Mouse (Mus musculus): ENCODE results near the gene Ralgps2. TPM values are rescaled to one million over a fixed set of nuclear protein-coding genes. Genes with fewer than 3 reads are reported as not detected.
A peak's percentile ranks its signal among the peaks of the same experiment; 100 is the strongest.

Ralgps2 gene
- 118 TPM in 2 replicates for polyA plus RNA-seq (2015; fragmentation: Nextera tagmentation; extraction: Ambion mirVana)

DNA sequence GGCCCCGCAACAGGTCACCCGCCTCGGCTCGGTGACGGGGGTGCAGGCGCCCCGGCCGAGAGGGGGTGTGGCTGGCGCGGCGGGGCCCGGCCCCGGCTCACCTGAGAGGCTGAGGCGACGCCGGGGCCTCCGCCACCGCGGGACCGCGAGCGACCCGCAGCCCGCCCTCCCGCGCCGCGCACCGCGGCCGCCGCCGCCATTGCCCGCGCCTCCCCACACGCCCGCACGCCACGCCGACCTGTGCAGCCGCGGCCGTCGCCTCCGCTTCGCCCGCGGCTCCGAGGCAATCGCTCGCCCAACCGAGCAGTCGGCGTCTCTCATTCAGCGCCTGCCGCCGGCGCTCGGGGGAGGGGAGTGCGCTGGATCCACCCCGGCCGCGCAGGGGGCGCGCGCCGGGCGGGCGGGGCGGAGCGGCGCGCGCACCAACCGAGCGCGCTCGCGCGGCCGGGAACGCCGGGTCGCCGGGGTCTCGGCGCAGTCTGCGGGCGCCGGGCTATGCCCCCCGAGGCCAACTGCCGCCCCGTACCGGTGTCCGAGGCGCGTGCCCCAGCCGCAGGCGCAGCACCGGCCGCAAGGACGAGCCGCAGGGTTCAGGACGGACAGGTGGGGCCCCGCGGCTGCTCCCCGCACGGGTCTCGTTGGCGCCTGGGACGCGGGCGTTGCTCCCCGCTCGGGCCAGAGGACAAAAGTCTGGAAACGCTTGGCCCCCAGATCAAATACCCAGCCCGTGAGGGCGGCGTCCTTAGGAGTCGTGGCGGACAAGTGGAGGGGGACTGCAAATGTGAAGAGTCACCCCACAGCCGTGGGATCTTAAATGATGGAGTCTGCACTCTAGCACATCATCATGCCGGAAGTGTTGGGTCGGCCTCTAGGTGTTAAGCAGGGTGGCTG is at the start of gene Ralgps2:
Gene Ralgps2 (minus strand): TSS at position 376 of the 891 bp plus-strand sequence.
- no peaks in the 10 kb centered on the region for H3K27me3 ChIP-seq
- H3K27ac ChIP-seq = peak within 1 kb of the TSS; percentile 98
- no peaks in the 10 kb centered on the region for H3K36me3 ChIP-seq
- peak within 1 kb of the TSS; percentile 92 for H3K4me3 ChIP-seq
- H3K9ac ChIP-seq = peak within 1 kb of the TSS; percentile 95
- H3K9me3 ChIP-seq = no peaks in the 10 kb centered on the region
- H3K4me1 ChIP-seq (replicated peaks) = peaks cover 23% of the 10 kb centered on the region
- H3K4me2 ChIP-seq = peak within 1 kb of the TSS; percentile 70
- under 1% methylated on average over 75 of the region's 124 CpGs for WGBS
- peak; percentile 85 for ATAC-seq (ENCODE audit: low FRiP score)

DNA sequence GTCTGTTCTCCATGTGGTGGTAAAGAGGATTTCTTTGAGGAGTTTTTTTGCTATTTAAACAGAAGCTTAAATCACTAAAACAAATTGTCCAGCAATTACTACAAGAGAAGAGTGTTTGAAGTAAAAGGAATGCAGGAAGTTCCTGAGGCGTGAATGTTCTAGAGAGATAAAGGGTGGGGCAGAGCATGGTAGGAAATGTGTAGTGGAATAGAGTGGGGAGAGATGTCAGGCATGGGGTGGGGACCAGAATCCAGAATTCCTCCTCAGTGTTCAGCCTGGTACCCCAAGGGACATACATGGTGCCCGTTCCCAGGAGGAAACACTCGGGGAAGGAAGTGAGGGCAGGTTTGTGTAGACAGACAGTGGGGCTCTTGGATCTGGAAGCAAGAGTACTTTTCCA is 48.1 kb upstream of the Ralgps2 start:
- Histone ChIP-seq H3K4me1 (replicated peaks) (peaks cover 35% of the 10 kb centered on the region), H3K9ac (no peak overlapping the region), H3K27ac (no peak overlapping the region), H3K9me3 (no peaks in the 10 kb centered on the region), H3K27me3 (no peaks in the 10 kb centered on the region), H3K4me2 (no peak overlapping the region), H3K36me3 (no peaks in the 10 kb centered on the region), H3K4me3 (no peak overlapping the region)
- 95% methylated on average over 3 of the region's 3 CpGs for WGBS
- no peak for ATAC-seq (ENCODE audit: low FRiP score)

GRCm38 (mm10) chr1:156986641-156987345 is 47.4 kb upstream of the Ralgps2 start:
- 82% methylated on average over 6 of the region's 6 CpGs for WGBS
- Histone ChIP-seq H3K9ac (no peak overlapping the region), H3K9me3 (no peaks in the 10 kb centered on the region), H3K36me3 (no peaks in the 10 kb centered on the region), H3K27me3 (no peaks in the 10 kb centered on the region), H3K4me2 (no peak overlapping the region), H3K27ac (no peak overlapping the region), H3K4me1 (replicated peaks) (peaks cover 37% of the 10 kb centered on the region), H3K4me3 (no peak overlapping the region)
- ATAC-seq (ENCODE audit: low FRiP score) = no peak

DNA sequence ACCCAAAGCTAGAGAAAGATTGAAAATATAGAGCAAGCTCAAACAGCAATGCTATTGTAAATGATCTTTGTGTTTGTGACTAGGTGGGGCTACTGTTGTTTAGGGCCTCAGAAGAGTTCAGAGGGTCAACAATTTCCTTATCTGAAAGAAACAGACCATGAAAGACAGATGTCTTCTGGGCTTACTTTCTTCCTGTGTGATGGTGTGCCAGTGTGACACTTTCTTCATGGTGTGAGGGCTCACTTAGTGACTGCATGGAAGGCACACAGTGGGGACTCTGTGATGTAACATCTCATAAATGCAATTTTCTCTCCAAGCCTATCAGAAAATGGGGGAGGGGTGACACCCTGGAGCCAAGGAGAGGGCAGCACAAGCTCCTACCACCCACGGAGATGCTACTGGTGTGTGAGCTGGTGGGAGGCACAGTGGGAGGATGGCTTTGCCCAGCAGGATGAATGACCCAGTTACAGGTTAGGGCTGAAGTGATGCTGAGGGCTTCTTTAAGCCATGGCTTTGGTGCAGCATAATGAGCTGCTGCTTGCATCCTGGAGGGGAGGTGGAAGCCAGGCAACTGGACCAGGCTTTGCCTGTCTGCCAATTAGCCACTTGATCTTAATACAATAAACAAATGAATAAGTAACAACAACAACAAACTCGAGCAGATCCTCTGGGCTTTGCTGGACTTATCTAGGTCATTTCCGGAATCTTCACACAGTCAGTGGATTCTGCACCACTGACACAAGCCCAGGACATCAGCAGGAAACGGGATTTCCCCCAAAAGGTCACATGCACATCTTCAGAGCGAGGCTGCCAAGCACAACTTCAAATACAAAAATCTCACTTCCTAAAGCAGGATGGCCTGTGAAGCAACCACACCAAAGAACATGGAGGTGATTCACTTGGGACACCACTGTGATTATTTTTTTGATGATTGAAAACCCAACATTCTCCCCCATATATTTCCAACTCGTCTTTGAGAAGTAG is 46.5 kb upstream of the Ralgps2 start:
- Histone ChIP-seq H3K4me2 (no peak overlapping the region), H3K27ac (no peak overlapping the region), H3K9me3 (no peaks in the 10 kb centered on the region), H3K27me3 (no peaks in the 10 kb centered on the region), H3K36me3 (no peaks in the 10 kb centered on the region), H3K4me1 (replicated peaks) (peaks cover 35% of the 10 kb centered on the region), H3K9ac (no peak overlapping the region), H3K4me3 (no peak overlapping the region)
- WGBS = 55% methylated on average over 6 of the region's 6 CpGs
- no peak for ATAC-seq (ENCODE audit: low FRiP score)

GRCm38 (mm10) chr1:156983009-156983870 is 43.8 kb upstream of the Ralgps2 start:
- WGBS = 75% methylated on average over 14 of the region's 14 CpGs

GRCm38 (mm10) chr1:156981975-156982374 is 42.5 kb upstream of the Ralgps2 start:
- ATAC-seq (ENCODE audit: low FRiP score) = no peak
- H3K36me3 ChIP-seq = no peaks in the 10 kb centered on the region
- no peak overlapping the region for H3K4me3 ChIP-seq
- no peak overlapping the region for H3K4me2 ChIP-seq
- H3K27me3 ChIP-seq = no peaks in the 10 kb centered on the region
- peaks cover 13% of the 10 kb centered on the region for H3K4me1 ChIP-seq (replicated peaks)
- no peak overlapping the region for H3K27ac ChIP-seq
- H3K9ac ChIP-seq = no peak overlapping the region
- 66% methylated on average over 9 of the region's 9 CpGs for WGBS
- no peaks in the 10 kb centered on the region for H3K9me3 ChIP-seq

More at GRCm38 (mm10) chr1:156983009-156983870, 43.8 kb upstream of the Ralgps2 start:
- H3K9me3 ChIP-seq = no peaks in the 10 kb centered on the region
- H3K9ac ChIP-seq = no peak overlapping the region
- H3K27ac ChIP-seq = no peak overlapping the region
- no peaks in the 10 kb centered on the region for H3K36me3 ChIP-seq
- H3K4me2 ChIP-seq = no peak overlapping the region
- 0 out of 2 replicates have a peak, but pooled peaks have one; percentile 7 for ATAC-seq (ENCODE audit: low FRiP score)
- H3K27me3 ChIP-seq = no peaks in the 10 kb centered on the region
- H3K4me1 ChIP-seq (replicated peaks) = peaks cover 13% of the 10 kb centered on the region
- no peak overlapping the region for H3K4me3 ChIP-seq

GRCm38 (mm10) chr1:156979722-156980121 is 40.3 kb upstream of the Ralgps2 start:
- Histone ChIP-seq H3K4me3 (no peak overlapping the region), H3K27me3 (no peaks in the 10 kb centered on the region), H3K4me1 (replicated peaks) (peaks cover 9% of the 10 kb centered on the region), H3K9ac (no peak overlapping the region), H3K36me3 (no peaks in the 10 kb centered on the region), H3K27ac (no peak overlapping the region), H3K4me2 (no peak overlapping the region), H3K9me3 (no peaks in the 10 kb centered on the region)
- WGBS = 72% methylated on average over 4 of the region's 4 CpGs
- no peak for ATAC-seq (ENCODE audit: low FRiP score)

DNA sequence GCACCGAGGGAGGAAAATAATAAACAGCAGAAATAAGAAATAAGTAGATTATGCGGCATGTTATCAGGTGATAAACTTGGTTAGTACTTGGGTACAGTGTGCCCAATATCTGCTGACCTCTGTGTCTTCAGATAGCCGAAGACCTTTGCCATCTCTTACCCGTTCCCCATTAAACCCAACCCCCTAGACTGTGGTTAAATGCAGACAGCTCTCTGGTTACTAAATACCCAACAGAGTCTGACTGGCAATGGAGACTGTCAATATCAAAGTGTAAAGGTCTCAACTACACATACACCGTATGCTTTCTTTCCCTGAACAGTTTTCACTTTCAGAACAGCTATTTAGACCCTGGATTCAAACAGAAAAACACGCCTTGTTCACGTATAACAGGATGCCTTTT is 39.2 kb upstream of the Ralgps2 start:
- Histone ChIP-seq H3K27me3 (no peaks in the 10 kb centered on the region), H3K9ac (no peak overlapping the region), H3K9me3 (no peaks in the 10 kb centered on the region), H3K4me1 (replicated peaks) (peaks cover 9% of the 10 kb centered on the region), H3K36me3 (no peaks in the 10 kb centered on the region), H3K27ac (no peak overlapping the region), H3K4me2 (no peak overlapping the region), H3K4me3 (no peak overlapping the region)
- WGBS = 94% methylated on average over 7 of the region's 7 CpGs
- ATAC-seq (ENCODE audit: low FRiP score) = no peak

DNA sequence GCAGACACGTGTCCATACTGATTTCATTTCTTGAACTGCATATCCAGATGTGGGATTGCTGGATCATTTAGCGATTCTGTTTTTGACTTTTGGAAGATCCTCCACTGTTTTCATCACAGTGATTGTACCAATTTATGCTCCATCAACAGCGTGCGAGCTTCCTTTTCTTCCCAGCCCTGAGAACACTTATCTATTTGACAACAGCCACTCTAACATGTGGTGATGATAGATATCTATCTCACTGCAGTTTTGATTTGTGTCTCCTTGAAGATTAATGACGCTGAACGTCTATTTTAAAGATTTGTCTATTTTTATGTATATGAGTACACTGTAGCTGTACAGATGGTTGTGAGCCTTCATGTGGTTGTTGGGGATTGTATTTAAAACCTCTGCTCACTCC is 34.4 kb upstream of the Ralgps2 start:
- no peak overlapping the region for H3K9ac ChIP-seq
- 83% methylated on average over 6 of the region's 6 CpGs for WGBS
- H3K27me3 ChIP-seq = no peaks in the 10 kb centered on the region
- no peak overlapping the region for H3K4me3 ChIP-seq
- no peak overlapping the region for H3K4me2 ChIP-seq
- no peaks in the 10 kb centered on the region for H3K36me3 ChIP-seq
- H3K27ac ChIP-seq = no peak overlapping the region
- H3K4me1 ChIP-seq (replicated peaks) = no peaks in the 10 kb centered on the region
- ATAC-seq (ENCODE audit: low FRiP score) = no peak
- no peaks in the 10 kb centered on the region for H3K9me3 ChIP-seq

GRCm38 (mm10) chr1:156972391-156972790 is 33.0 kb upstream of the Ralgps2 start:
- Histone ChIP-seq H3K36me3 (no peaks in the 10 kb centered on the region), H3K9me3 (no peaks in the 10 kb centered on the region), H3K4me1 (replicated peaks) (no peaks in the 10 kb centered on the region), H3K27me3 (no peaks in the 10 kb centered on the region), H3K4me2 (no peak overlapping the region), H3K9ac (no peak overlapping the region), H3K27ac (no peak overlapping the region), H3K4me3 (no peak overlapping the region)
- no peak for ATAC-seq (ENCODE audit: low FRiP score)
- 91% methylated on average over 4 of the region's 4 CpGs for WGBS

DNA sequence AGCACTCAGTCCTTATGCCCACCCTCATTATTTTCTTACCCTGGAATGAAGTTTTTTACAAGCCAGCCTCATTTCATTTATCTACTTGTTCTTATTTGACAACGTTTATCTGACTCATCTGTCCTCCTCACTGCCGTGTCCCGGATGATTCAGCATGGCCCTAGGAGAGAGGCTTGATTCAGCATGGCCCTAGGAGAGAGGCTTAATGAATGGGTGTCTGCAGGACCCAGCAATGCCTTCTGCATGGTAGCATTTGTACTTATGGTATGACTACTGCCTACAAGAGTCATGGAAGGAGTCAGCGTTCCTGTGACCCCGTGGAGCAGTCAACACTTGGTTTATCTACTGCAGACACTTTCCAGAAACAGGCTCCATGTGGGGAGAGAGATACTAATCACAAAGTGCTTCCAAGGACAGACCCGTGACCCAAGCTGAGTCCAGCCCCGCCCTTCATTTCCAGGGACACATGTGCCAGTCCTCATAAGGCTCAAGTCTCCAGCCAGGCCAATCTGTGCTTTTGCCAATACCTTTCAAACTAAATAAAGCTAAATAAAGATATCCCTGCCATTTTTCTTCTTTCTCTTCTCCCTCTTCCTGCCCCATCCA is 31.9 kb upstream of the Ralgps2 start:
- Histone ChIP-seq H3K27me3 (no peaks in the 10 kb centered on the region), H3K9ac (no peak overlapping the region), H3K4me1 (replicated peaks) (no peaks in the 10 kb centered on the region), H3K4me2 (no peak overlapping the region), H3K27ac (no peak overlapping the region), H3K9me3 (no peaks in the 10 kb centered on the region), H3K36me3 (no peaks in the 10 kb centered on the region), H3K4me3 (no peak overlapping the region)
- 90% methylated on average over 7 of the region's 7 CpGs for WGBS
- ATAC-seq (ENCODE audit: low FRiP score) = no peak
